Mouse (Mus musculus): Measurements from ENCODE around the gene Atxn7l3. TPM values are rescaled to one million over a fixed set of nuclear protein-coding genes. Genes with fewer than 3 reads are reported as not detected.

The Atxn7l3 gene
- polyA plus RNA-seq, 1 experiment from 2014 or later = 30.6 TPM

DNA sequence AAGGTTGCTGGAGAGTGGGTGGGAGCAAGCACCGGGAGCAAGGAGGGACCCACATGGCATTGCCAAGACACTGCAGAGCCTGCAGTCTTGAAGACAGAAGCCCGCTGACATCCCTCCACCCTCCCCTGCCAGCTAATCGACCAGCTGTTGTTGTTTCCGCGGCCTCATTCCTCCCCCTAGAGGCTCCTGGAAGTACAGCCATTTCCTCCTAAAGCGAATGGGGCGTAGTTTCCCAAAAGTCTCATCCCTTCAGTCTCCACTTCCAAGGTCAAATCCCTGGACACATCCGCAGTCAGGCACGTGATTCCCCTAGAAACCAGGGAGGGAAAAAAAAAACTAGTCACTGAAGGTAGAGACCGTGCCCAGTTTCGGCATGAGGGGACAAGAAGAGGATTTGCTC lies 29.0 kb downstream of the Atxn7l3 start:
- 0 out of 2 replicates have a peak, but pooled peaks cover 4% of the 10 kb centered on the region for H3K4me1 ChIP-seq (replicated peaks)
- ATAC-seq (ENCODE audit: low read depth) = peak; percentile 80
- H3K27me3 ChIP-seq = no peaks in the 10 kb centered on the region

DNA sequence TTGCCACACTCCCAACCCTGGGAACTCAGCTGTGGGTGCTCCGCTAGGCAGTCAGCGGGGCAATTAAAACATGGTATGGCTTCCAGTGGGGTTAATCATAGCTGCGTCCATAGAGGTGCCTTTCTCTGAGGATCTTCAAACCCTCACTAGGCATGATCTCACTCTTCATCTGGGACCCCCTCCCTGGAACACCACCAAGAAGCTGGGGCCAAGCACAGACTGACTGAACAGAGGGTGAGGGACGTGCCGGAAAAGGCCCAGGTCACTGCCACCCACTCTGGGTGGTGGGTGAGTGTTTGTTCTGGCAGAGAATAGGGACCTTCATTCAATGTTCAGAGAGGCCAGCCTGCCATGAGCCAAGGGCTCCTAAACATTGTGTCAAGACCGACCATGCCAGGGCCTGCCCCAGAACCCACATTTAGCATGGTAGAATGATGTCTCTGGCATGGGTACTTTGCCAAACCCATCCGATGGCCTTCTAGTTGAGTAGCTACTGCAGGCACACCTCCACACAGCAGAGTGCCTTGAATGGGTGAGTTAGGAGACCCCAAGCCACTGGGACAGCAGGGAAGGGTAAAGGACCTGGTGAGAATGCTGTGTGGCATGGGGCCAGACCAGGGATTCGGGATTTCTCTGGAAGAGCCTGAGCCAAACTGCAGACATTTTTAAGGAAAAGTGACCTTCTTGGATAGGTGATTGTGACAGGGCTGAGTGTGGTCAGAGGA lies 29.6 kb downstream of the Atxn7l3 start:
- no peaks in the 10 kb centered on the region for H3K36me3 ChIP-seq
- ATAC-seq (ENCODE audit: low read depth) = no peak
- 92% methylated on average over 8 of the region's 8 CpGs for WGBS
- no peak overlapping the region for H3K9ac ChIP-seq
- no peak overlapping the region for H3K4me3 ChIP-seq
- no peak overlapping the region for H3K27ac ChIP-seq (replicated peaks)
- H3K4me1 ChIP-seq (replicated peaks) = 0 out of 2 replicates have a peak, but pooled peaks cover 4% of the 10 kb centered on the region
- H3K9me3 ChIP-seq = no peaks in the 10 kb centered on the region
- no peaks in the 10 kb centered on the region for H3K27me3 ChIP-seq
- no peak overlapping the region for H3K4me2 ChIP-seq

More for the DNA sequence above, 29.0 kb downstream of the Atxn7l3 start:
- H3K4me2 ChIP-seq = no peak overlapping the region
- no peak overlapping the region for H3K4me3 ChIP-seq
- no peak overlapping the region for H3K9ac ChIP-seq
- H3K9me3 ChIP-seq = no peaks in the 10 kb centered on the region
- 8% methylated on average over 11 of the region's 11 CpGs for WGBS
- H3K36me3 ChIP-seq = no peaks in the 10 kb centered on the region
- no peak overlapping the region for H3K27ac ChIP-seq (replicated peaks)

DNA sequence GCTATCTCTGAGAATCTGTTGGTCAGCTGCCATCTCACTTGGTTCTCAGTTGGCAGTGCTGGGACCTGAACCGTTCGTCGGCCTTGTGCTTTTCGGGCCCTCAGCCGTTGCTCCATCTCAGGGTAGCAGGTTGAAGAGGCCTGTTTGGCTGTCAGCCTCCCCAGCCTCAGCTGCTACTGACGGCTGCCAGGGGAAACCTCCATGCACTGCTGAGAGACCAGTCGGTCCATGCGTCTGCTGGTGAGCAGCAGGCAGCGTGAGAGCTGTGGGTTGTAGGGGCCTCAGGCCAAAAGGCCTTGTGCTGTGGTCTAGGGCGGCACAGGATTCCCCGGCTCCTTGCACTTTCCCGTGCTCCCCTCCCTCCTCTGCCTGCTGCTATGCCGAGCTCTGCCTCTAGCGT lies 30.6 kb downstream of the Atxn7l3 start:
- Histone ChIP-seq H3K27ac (replicated peaks) (no peak overlapping the region), H3K4me3 (no peak overlapping the region), H3K27me3 (no peaks in the 10 kb centered on the region), H3K9ac (no peak overlapping the region), H3K4me2 (no peak overlapping the region), H3K4me1 (replicated peaks) (0 out of 2 replicates have a peak, but pooled peaks cover 4% of the 10 kb centered on the region), H3K9me3 (no peaks in the 10 kb centered on the region), H3K36me3 (no peaks in the 10 kb centered on the region)
- WGBS = 72% methylated on average over 14 of the region's 14 CpGs
- no peak for ATAC-seq (ENCODE audit: low read depth)

DNA sequence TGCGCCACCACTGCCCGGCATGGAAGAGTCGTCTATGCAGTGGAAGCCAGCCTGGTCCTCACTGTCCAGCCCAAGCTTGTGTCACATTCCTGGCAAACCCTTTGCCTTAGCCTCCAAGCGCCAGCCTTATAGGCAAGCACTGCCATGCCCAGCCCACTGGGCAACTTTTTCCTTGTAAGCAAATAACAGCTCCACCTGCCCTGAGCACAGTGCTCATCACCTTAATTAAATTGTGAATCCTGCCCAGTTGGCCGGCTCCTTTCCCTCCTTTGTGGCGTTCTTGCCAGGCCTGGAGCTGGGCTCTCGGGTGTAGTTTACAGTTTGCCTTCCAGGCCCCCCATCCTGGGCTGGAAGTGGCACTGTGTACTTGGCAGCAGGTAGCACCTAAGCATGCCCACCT lies 33.2 kb downstream of the Atxn7l3 start:
- no peak for ATAC-seq (ENCODE audit: low read depth)
- no peak overlapping the region for H3K4me3 ChIP-seq
- H3K4me2 ChIP-seq = no peak overlapping the region
- H3K4me1 ChIP-seq (replicated peaks) = 0 out of 2 replicates have a peak, but pooled peaks cover 4% of the 10 kb centered on the region
- no peak overlapping the region for H3K27ac ChIP-seq (replicated peaks)
- H3K9me3 ChIP-seq = no peaks in the 10 kb centered on the region
- no peaks in the 10 kb centered on the region for H3K27me3 ChIP-seq
- WGBS = 93% methylated on average over 7 of the region's 7 CpGs
- H3K36me3 ChIP-seq = no peaks in the 10 kb centered on the region
- H3K9ac ChIP-seq = no peak overlapping the region

DNA sequence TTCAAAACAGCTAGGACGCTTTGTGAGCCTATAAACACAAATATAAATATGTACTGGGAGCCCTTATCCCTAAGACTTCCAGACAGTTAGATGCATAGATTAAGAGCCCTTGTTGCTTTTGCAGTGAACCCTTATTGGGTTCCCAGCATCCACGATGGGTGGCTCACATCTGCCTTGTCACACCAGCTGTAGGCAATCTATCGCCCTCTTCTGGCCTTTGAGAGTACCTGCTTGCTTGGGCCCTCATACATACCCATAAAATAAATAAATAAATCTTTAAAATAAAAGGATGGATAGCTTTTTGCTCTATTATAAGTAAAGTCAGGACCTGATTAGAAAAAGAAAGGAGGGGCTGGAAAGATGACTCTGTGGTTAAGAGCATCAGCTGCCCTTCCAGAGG lies 37.9 kb downstream of the Atxn7l3 start:
- no peak overlapping the region for H3K4me2 ChIP-seq
- no peak overlapping the region for H3K27ac ChIP-seq (replicated peaks)
- 87% methylated on average over 3 of the region's 3 CpGs for WGBS
- no peaks in the 10 kb centered on the region for H3K27me3 ChIP-seq
- 0 out of 2 replicates have a peak, but pooled peaks cover 4% of the 10 kb centered on the region for H3K4me1 ChIP-seq (replicated peaks)
- no peak overlapping the region for H3K9ac ChIP-seq
- H3K4me3 ChIP-seq = no peak overlapping the region
- no peaks in the 10 kb centered on the region for H3K9me3 ChIP-seq
- H3K36me3 ChIP-seq = no peaks in the 10 kb centered on the region
- ATAC-seq (ENCODE audit: low read depth) = no peak

DNA sequence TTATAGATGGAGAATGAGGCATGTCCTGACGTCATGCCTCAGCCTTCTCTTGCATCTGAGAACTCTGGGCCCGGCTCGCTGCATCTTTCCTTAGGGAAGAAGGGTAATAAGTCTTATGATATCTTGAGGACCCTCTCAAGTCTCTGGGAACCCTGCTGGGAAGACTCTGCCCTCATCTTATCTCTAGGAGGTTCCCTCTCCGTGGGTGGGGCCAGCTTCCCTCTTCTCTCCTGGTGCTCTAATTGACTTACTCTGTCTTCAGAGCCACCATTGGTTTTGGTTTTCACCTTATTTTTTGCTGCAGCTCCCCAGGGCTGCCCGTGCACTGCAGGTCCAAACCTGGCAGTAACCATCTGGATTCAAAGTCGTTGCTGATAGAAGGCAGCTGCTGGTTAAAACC lies 38.3 kb downstream of the Atxn7l3 start:
- ATAC-seq (ENCODE audit: low read depth) = no peak
- Histone ChIP-seq H3K27me3 (no peaks in the 10 kb centered on the region), H3K9ac (no peak overlapping the region), H3K36me3 (no peaks in the 10 kb centered on the region), H3K27ac (replicated peaks) (no peak overlapping the region), H3K4me3 (no peak overlapping the region), H3K4me1 (replicated peaks) (0 out of 2 replicates have a peak, but pooled peaks cover 4% of the 10 kb centered on the region), H3K9me3 (no peaks in the 10 kb centered on the region), H3K4me2 (no peak overlapping the region)
- 83% methylated on average over 6 of the region's 6 CpGs for WGBS

DNA sequence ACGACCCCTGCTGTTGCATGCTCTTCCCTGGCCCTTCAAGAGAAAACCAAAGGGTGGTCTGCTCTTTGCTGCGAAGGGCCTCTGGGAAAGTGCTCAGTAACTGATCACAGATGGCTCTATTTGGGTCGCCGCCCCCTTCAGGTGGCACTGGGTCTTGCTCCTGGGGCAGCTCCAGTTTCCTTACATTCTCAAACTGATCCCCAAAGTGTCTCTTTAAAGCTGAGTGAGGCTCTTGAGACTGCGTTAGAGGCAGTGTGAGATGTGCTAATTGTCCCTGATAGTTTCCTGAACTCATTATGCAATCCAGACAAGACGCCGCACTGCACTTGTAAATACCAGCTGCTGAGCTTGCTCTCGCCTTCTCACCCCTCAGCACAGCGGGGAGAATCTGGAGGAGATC lies 38.9 kb downstream of the Atxn7l3 start:
- H3K4me2 ChIP-seq = no peak overlapping the region
- H3K4me3 ChIP-seq = no peak overlapping the region
- H3K27ac ChIP-seq (replicated peaks) = no peak overlapping the region
- no peaks in the 10 kb centered on the region for H3K9me3 ChIP-seq
- H3K27me3 ChIP-seq = no peaks in the 10 kb centered on the region
- H3K9ac ChIP-seq = no peak overlapping the region
- no peak for ATAC-seq (ENCODE audit: low read depth)
- H3K36me3 ChIP-seq = no peaks in the 10 kb centered on the region
- WGBS = 36% methylated on average over 9 of the region's 9 CpGs
- 0 out of 2 replicates have a peak, but pooled peaks cover 4% of the 10 kb centered on the region for H3K4me1 ChIP-seq (replicated peaks)

DNA sequence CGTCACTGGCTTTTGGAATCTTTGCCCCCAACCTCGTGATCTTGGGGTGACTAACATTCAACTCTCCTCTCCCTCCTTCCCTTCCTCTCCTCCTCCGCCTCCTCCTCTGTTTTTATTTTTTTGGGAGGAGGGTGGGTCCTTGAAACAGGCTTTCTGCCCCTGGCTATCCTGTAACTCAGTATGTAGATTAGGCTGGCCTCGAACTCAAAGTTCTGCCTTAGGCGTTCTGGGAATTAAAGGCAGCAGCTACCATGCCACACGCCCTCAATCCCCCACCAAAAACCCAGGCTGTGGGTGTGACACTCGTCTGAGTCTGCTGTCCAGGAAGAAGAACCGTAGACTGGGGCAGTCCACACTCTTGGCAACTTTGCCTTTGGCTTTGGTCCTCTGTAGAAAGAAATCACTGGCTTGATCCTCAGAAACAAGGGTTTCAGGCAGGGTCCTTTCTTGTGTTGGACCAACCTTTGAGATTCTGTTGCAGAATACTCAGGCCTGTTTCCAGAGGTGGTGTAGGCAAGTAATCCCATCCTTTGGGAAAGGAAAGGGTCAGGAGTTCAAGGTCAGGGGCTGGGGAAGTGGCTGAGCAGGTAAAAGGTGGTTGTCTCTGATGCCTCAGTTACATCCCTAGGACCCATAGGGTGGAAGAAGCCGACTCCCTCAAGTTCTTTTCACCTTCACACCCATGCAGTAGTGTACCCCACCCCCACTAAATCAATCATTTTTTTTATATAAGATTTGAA lies 46.9 kb downstream of the Atxn7l3 start:
- ATAC-seq (ENCODE audit: low read depth) = no peak
- 13% methylated on average over 9 of the region's 9 CpGs for WGBS
- H3K27ac ChIP-seq (replicated peaks) = no peak overlapping the region
- no peaks in the 10 kb centered on the region for H3K9me3 ChIP-seq
- peak overlapping the region; percentile 62 for H3K9ac ChIP-seq
- peak overlapping the region; percentile 49 for H3K4me3 ChIP-seq
- no peaks in the 10 kb centered on the region for H3K36me3 ChIP-seq
- peak overlapping the region; percentile 83 for H3K4me2 ChIP-seq
- peaks cover 37% of the 10 kb centered on the region for H3K4me1 ChIP-seq (replicated peaks)
- no peaks in the 10 kb centered on the region for H3K27me3 ChIP-seq

DNA sequence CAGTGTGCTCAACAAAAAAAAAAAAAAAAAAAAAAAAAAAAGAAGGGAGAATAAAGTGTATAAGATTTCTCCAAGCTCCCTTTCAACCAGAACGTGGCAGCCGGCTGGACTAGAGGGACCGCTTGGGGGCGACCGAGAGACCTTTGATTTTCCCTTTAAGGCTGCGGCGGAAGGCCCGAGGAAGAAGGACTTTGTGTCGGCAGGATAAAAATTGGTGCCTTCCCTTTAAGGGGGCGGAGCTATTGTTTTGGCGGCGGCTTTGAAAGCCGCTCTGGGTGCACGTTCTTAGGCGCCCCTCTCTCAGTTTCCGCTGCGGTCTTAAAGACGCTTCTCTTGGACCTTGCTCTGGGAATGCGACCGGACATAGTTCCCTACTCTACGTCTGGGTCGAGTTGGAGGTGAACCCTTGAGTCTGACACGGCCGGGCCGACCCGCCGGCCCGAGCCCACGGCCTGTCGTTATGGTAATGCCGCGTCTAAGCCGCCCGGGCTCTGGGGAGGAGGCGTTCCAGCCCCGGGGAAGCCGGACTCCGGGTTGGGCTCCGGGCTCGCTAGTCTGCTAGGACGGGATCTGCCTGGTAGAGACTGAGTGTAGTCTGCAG lies 47.7 kb downstream of the Atxn7l3 start, which contains the start of gene BC030867:
TSS of gene BC030867 (plus strand) at position 253 of the 601 bp plus-strand sequence.
- no peaks in the 10 kb centered on the region for H3K36me3 ChIP-seq
- WGBS = under 1% methylated on average over 41 of the region's 41 CpGs
- peak; percentile 44 for ATAC-seq (ENCODE audit: low read depth)
- H3K4me1 ChIP-seq (replicated peaks) = peaks cover 41% of the 10 kb centered on the region
- H3K27me3 ChIP-seq = no peaks in the 10 kb centered on the region
- 0 out of 2 replicates have a peak within 1 kb of the TSS, but pooled peaks have one; percentile 28 for H3K27ac ChIP-seq (replicated peaks)
- H3K9me3 ChIP-seq = no peaks in the 10 kb centered on the region
- H3K4me2 ChIP-seq = peak within 1 kb of the TSS; percentile 83
- peak within 1 kb of the TSS; percentile 62 for H3K9ac ChIP-seq
- H3K4me3 ChIP-seq = peak within 1 kb of the TSS; percentile 49

DNA sequence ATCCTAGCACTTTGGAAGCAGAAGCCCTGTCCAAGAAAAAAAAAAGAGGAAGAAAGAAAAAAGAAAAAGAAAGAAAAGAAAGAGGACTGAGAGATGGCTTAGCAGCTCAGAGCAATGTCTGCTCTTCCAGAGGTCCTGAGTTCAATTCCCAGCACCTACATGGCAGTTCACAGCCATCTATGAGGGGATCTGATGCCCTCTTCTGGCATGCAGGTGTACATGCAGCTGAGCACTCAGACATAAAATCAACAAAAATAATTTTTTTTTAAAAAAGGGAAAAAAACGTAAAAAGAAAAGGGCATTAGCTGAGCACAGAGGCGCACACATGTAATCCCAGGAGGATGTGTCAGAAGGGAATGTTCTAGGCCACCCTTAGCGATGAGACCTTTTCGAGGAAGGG lies 49.6 kb downstream of the Atxn7l3 start:
- no peak overlapping the region for H3K27ac ChIP-seq (replicated peaks)
- ATAC-seq (ENCODE audit: low read depth) = no peak
- no peak overlapping the region for H3K9ac ChIP-seq
- H3K36me3 ChIP-seq = no peaks in the 10 kb centered on the region
- H3K4me2 ChIP-seq = no peak overlapping the region
- no peaks in the 10 kb centered on the region for H3K27me3 ChIP-seq
- 87% methylated on average over 4 of the region's 4 CpGs for WGBS
- no peak overlapping the region for H3K4me3 ChIP-seq
- no peaks in the 10 kb centered on the region for H3K9me3 ChIP-seq
- peaks cover 41% of the 10 kb centered on the region for H3K4me1 ChIP-seq (replicated peaks)

DNA sequence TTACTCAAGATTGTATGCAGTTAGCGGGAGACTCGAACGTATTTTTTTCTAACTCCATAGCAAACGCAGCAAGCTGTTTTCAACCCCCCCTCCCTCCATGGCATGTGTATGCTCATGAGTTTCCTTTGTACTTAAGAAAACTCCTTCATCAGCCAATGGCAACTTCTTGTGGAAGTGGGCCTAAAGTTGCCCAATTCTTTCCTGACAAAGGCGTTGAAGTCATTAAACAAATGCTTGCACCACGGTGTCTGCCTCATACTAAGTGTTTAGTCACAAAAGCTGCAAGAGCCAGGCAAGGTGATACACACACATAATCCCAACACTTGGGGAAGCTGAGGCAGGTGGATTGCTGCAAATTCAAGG lies 50.2 kb downstream of the Atxn7l3 start:
- H3K4me1 ChIP-seq (replicated peaks) = peaks cover 41% of the 10 kb centered on the region
- H3K9me3 ChIP-seq = no peaks in the 10 kb centered on the region
- H3K4me3 ChIP-seq = no peak overlapping the region
- ATAC-seq (ENCODE audit: low read depth) = no peak
- no peaks in the 10 kb centered on the region for H3K27me3 ChIP-seq
- no peak overlapping the region for H3K4me2 ChIP-seq
- no peaks in the 10 kb centered on the region for H3K36me3 ChIP-seq
- H3K9ac ChIP-seq = no peak overlapping the region
- WGBS = 82% methylated on average over 6 of the region's 6 CpGs
- no peak overlapping the region for H3K27ac ChIP-seq (replicated peaks)

Data from neural tube, embryonic 13.5 days (tissue).